Mouse (Mus musculus) megakaryocyte, adult 5-6 weeks (primary cell): ENCODE measurements around the gene N4bp2l1. TPM values are rescaled to one million over a fixed set of nuclear protein-coding genes. Genes with fewer than 3 reads are reported as not detected.

Experiments used
- ATAC-seq: 2 replicates; pipeline ENCODE4 v1.8.0; 2016; ENCODE audit warnings: mild to moderate bottlenecking, inconsistent platforms; ENCODE audit not compliant: poor library complexity, severe bottlenecking
- total RNA-seq, 2 experiments: library from RNA; stranded (forward) in 1 of 2; stranded (reverse) in 1 of 2; fragments of 153-499, 151-499 nt in 1 of 2; fragments of 221-1000, 200-1000 nt in 1 of 2; gene quantifications; 2 replicates each; pipeline versions ENCODE4 v1.2.3 to v1.2.4; 2015 to 2017

N4bp2l1 gene
- total RNA-seq, 2 experiments from 2014 or later, result 62.9 to 68.9 TPM

DNA sequence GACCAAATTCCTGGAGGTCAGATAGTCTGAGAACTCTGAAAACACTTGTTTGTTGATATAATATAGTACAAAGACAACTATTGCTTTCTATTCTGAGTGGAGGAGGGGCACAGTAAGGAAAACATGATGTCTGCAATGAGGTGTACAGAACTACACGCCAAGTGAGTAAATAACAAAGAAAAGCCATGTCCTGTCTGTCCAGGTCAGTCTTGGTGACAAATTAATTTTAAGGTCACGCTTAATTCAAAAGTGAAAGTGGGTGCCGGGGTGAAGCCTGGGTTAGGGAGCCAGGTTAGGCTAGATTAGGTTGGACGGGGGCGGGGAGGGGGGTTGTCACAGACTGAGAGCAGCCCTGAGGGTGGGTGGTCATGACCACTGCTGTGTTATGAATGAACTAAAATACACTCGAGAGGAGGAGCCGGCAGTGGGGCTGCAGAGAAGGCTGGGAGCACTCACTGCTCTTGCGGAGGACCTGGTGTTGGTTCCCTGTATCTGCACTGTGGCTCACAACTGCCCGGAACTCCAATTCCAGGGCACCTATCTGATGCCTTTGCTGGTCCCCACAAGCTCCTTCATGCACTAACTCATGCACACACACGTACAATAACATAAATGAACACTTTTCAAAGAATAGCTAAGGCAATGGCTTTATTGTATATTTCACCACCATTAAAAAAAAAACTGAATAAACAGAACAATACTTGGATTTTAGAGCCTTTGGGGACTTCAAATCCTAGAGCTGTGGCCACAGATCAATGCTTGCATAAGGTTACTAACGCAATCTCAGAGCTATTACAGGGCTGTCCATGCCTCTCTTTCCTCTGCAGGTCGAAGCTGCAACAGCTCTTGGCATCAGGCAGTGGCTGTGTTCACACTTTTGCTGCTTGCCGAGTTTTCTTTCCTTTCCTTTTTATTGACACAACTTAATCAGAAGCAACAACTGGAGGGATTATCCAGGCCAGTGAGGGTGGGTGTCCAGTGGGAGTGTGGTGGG, 2.6 kb upstream of the N4bp2l1 start:
- no peak for ATAC-seq

- no peak for ATAC-seq
Measured at GRCm38 (mm10) chr5:150598202-150599119, 1.5 kb upstream of the N4bp2l1 start.

DNA sequence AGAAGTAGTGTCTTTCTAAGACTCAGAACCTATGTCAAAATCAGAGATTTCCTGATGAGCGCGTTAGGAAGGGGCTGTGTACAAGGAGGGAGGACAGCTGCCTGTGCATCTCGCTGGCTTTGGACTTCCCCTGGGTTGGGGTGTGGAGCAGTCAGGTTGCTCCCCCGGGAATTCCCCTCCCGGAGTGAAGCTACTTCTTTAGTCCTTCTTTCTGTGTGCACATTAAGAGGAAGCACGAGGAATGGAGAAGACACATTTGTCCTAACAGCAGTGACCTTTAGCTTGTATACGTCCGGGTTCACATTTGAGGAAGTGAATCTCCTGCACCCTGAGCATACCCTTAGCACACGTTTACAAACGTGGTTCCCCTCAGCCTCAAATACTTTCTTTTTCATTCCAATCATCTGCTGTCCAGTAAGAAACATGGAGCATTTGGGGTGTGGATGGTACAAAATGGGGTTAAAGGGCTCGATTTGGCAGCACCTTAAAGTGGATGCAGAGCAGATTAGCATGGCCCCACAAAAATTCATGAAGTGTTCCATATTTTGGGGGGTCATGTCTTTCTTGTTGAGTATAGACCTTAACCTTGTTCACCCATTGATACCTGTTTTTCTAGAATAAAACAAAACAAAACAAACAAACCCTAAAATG, 1.5 kb downstream of the N4bp2l1 start:
- ATAC-seq, result peak; percentile 56

GRCm38 (mm10) chr5:150594649-150595339, 2.2 kb downstream of the N4bp2l1 start:
- peak; percentile 2; the same call in 1 of the 2 replicates for ATAC-seq

DNA sequence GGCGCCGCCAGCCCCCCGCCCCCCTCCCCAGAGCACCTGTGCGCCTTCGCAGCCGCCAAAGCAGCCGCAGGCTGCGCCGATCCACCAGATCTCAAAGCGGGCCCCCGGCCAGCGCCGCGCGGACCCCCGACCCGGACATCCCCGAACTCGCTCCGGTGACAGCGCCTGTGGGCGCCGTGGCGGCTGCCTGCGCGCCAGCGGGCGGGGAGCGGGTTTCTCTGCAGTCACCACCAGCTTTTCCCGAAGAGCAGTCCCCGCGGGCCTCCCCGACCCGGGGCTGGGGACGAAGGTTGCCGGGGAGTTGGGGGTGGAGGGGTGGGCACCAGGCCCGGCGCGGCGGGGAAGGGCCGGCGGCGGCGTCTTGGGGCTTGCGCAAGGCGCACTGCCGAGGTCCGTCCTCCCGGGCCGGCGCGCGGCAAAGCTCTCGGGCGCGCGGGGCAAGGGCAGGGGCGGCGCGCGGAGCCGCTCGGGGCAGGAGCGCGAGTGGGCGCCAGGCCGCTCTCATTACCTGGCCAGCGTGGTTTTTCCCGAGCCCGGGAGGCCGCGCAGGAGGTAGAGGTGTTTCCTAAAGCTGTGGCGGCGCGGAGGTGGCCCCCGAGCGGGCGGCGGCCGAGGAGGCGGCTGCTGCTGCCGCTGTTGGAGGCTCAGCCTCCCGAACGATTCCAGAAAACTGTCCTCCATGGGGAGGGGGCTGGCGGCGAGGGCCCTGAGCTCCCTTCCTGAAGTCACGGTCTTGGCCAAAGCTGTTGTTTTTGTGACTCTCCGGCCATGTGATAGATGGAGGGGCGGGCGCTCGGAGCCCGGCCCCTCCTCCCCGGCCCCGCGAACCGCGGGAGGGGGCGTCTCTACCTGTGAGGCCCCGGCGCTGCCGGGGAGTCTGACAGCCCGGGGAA, 3.0 kb downstream of the N4bp2l1 start:
- ATAC-seq, result peak; percentile 13

DNA sequence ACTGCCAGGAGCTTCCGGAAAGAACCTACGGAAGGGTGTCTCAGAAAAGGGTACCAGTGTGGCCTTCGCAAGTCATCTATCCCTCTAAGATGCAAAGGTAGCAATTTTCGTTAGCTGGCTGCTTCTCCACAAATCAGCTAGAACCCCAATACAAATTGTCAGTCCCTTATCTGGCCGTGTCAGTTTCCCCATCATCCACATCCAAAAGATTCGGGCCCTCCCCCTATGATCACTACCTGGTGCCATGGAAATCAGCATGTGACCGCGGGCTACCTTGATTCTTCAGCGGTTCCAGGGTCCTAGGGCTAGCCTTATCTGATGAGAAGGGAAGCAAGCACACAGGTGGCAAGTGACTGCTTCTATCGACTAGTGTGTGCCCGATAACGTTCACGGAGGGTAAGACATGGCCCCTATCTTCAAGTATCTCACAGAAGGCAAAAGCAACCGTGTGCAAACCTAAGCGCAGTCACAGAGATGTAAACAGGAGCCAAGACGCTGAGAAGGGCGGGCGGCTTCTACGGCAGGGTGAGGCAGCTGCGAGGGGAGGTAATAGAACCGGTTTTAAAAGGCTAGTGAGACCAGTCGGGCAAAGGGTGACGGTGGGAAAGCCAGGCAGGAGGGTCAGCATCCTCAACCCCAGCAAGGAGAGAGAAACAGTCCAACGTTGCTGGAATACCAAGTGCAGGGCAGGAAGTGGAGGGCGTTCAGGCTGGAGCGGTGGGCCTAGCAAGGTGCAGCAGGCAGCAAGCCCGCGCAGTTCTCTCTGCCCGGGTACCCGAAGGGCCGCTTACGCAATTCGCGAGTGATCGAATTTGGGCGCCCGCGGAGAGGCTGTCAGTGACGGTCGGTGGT, 3.9 kb downstream of the N4bp2l1 start:
- peak; percentile 8 for ATAC-seq

DNA sequence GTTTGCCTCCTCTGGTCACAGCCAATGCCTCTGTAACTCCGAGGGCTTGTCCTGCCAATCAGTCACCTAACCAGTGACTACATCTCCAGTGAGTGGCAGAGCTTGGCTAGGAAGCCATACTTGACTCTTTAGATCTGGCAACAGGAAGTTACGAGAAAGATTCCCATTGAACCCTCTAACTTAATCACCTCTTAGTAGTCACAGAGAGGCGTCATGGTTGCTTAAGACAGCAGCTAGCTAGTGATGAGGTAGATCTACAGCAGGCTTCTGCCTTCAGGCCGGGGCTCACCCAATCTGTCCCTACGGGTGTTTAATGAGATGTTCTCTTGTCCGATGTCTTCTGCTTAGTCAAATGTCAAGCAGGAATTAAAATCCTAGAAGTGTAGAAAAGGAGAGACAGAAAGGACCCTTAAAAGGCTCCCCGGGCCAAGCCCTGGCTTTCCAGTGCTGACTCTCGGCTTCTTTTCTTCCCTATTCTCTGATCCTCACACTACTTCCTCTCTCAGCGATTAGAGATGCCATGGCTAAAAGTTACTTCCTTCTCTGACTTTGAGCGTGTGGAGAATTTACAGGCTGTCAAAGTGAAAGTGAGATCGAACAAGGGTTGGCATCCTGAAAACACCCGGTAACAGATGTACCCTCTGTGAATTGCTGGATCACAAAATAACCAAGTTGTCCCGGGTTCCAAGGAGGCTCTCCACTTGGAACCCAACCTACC, 4.6 kb downstream of the N4bp2l1 start:
- ATAC-seq, result peak; percentile 62

DNA sequence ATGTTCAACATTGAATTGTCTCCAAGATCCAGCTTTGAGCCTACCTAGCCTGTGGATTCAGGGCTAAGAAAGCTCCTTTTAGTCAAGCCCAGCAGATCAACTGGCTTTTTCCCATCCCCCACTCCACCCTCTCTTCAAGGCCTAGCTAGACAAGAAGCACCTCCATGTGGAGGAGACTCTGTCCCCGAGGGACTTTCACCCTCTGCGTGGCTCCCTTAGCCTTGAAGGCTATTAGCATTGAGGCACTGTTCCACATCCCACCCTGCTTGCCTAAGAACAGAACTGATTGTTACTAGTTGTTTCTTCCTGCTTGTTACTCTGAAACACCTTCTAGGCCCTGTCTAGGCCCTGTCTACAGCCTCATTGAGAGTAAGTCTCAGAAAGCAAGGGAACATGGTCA, 7.0 kb downstream of the N4bp2l1 start:
- no peak for ATAC-seq

DNA sequence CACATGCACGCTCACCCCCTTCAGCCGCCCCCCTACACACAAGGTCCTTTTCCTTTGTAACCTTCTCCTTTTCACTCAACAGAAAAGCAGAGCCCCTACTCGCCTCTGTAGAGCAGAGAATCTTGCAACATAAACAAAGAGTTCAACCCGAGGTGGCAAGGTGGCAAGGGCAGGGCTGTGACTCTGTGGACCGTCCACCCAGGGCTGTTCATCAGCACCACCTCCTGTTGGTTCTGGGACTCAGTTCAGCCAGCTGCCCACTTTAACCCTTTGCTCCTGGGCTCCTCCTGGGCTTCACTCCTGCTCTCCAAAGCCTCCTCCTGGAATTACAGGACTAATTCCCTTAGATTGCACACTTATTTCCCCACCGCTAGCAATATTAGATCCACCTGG, 12.7 kb downstream of the N4bp2l1 start:
- ATAC-seq, result peak; percentile 27; the same call in 1 of the 2 replicates

- peak; percentile 71 for ATAC-seq
Measured at GRCm38 (mm10) chr5:150583622-150584336, 13.2 kb downstream of the N4bp2l1 start.

DNA sequence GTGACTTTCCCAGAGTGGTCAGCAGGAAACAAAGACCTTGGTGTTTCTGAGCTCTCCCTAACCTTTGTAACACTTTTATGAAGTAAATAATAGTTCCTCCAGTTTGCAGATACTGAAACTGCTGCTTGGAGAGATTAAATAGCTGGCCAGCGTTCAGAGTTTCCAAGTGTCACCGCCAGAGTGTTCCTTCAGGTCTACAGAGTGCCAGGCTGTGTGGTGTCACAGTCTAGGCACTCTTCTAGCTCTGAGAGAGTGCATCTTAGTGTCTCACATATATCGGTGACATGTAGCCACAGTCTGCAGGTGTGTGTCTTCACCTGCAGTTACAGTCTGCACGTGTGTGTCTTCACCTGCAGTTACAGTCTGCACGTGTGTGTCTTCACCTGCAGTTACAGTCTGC, 13.8 kb downstream of the N4bp2l1 start:
- no peak for ATAC-seq

DNA sequence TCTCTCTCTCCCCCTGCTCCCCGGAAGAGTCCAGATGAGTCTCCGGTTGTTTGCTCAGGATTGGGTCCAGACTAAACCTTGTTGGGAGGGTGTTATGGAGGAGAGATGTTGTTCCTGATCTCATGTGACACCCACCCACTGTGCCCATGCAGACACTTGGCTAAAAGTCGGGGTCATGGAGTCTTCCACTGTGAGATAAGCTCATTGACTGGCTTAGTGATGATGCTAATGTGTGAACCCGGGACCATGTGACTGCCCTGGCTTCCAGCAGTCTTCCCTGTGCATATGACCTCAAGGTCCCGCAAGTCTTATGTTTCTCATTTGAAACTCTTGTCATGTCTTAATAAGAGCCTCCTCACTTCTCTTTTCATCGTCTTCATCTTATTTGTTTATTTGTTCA, 15.8 kb downstream of the N4bp2l1 start:
- no peak for ATAC-seq

DNA sequence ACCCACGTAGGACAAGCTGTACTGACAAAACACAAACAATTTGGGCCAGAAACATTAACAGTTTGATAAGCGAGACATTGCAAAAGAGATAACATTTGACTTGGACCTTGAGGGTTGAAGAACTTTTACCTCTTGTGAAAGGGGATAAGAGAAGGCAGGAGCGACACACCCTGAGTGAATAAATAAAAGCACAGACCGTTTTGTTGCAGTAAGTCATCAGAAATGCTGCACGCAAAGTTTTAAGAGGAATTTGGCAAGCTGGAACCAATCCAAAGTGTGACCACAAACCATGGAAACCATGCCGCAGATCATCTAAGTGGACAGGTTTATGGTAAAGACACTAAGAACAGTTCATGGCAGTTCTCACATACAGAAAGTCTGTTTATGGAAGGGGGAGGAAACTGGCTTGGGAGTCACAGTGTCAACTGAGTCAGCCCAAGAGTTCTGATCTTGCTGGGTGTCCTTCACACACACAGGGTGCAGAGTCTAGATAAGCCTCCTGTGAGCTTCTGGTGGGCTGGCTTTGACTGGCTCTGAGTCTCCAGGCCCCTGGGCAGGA, 18.3 kb downstream of the N4bp2l1 start:
- peak; percentile 33; the same call in 1 of the 2 replicates for ATAC-seq

- ATAC-seq, result no peak
Measured at GRCm38 (mm10) chr5:150576832-150577231, 20.2 kb downstream of the N4bp2l1 start.

DNA sequence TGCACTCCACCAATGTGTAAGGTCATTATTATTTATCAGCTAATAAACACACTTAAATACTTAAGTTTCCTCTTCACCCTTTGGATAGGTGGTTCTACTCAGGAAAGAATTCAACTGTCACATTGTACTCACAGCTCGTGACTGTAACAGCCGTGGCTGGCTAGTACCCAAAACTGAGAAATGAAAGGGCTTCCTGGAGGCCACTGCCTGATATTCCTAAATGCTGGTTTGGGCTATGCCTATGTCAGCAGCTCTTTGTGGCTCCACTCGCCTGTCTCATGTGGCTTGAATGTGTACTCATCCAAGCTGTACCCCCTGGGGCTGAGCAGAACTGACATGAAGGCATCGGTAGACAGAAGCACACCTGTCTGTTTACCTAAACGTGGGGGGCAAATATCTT, 22.1 kb downstream of the N4bp2l1 start:
- ATAC-seq, result no peak

GRCm38 (mm10) chr5:150574403-150574802, 22.6 kb downstream of the N4bp2l1 start:
- ATAC-seq, result no peak
